Mouse (Mus musculus) forelimb bud, embryonic 11.5 days (tissue): ENCODE results near the gene Lct.
"Not testable (repeated sequence)": the region's sequence is repeated elsewhere in the genome, so short reads cannot be mapped to it uniquely, and the experiment has no call there.

ENCODE experiments used
- DNase-seq: peaks from one replicate; pipeline ENCODE4 v3.0.0-alpha.2; 2012; ENCODE audit warnings: low read depth, low spot score

Lct gene

GRCm38 (mm10) chr1:128295717-128296528, 32.2 kb downstream of the Lct start:
- no peak for DNase-seq

GRCm38 (mm10) chr1:128295296-128295695, 32.8 kb downstream of the Lct start:
- DNase-seq = no peak

GRCm38 (mm10) chr1:128293524-128293923, 34.6 kb downstream of the Lct start:
- no peak for DNase-seq

- no peak for DNase-seq
These were observed 37.8 kb downstream of the Lct start for GRCm38 (mm10) chr1:128290295-128290694.

GRCm38 (mm10) chr1:128285136-128285535, 43.0 kb downstream of the Lct start:
- no peak for DNase-seq

GRCm38 (mm10) chr1:128284157-128284690, 43.9 kb downstream of the Lct start:
- no peak for DNase-seq

GRCm38 (mm10) chr1:128282924-128283323, 45.2 kb downstream of the Lct start:
- no peak for DNase-seq

- no peak for DNase-seq
These were observed 46.4 kb downstream of the Lct start for GRCm38 (mm10) chr1:128281753-128282152.

GRCm38 (mm10) chr1:128278563-128278962, 49.6 kb downstream of the Lct start:
- DNase-seq = no peak

GRCm38 (mm10) chr1:128275908-128276307, 52.2 kb downstream of the Lct start:
- no peak for DNase-seq

GRCm38 (mm10) chr1:128270731-128271130, 57.4 kb downstream of the Lct start:
- no peak for DNase-seq

GRCm38 (mm10) chr1:128267061-128267460, 61.1 kb downstream of the Lct start:
- DNase-seq = not testable (repeated sequence)

GRCm38 (mm10) chr1:128244727-128245355, 83.3 kb downstream of the Lct start:
- DNase-seq = no peak

- DNase-seq = peak; percentile 96
These were observed 84.0 kb downstream of the Lct start for GRCm38 (mm10) chr1:128243996-128244726.

GRCm38 (mm10) chr1:128243627-128243995, 84.5 kb downstream of the Lct start, which contains the start of gene Ubxn4:
TSS of gene Ubxn4 (plus strand) at chr1:128243964.
- no peak for DNase-seq

- DNase-seq = no peak
These were observed 92.9 kb downstream of the Lct start for GRCm38 (mm10) chr1:128235181-128235580.
